Mouse (Mus musculus) limb, embryonic 11.5 days (tissue): ENCODE data around the gene Nectin2. TPM values are rescaled to one million over a fixed set of nuclear protein-coding genes. Genes with fewer than 3 reads are reported as not detected.
A peak's percentile ranks its signal among the peaks of the same experiment; 100 is the strongest.
"Not testable (repeated sequence)": the region's sequence is repeated elsewhere in the genome, so short reads cannot be mapped to it uniquely, and the experiment has no call there.

Experiments
- ATAC-seq: fragments of 200-750 bp; cut with Nextera tagmentation; 2 replicates; pipeline ENCODE4 v1.8.0; 2017; ENCODE audit warnings: low read depth; ENCODE audit not compliant: insufficient number of reproducible peaks, low FRiP score, low TSS enrichment
- DNase-seq: peaks from one replicate; pipeline ENCODE4 v3.0.0-alpha.2; 2015; ENCODE audit warnings: low spot score
- H3K27ac ChIP-seq: fragments of 300-500 bp; sonication (generic); replicated peaks from 2 replicates; pipeline ENCODE4 v1.5.1; 2014; ENCODE audit warnings: low read depth, mild to moderate bottlenecking, low read length
- H3K27me3 ChIP-seq: fragments of 300-500 bp; sonication (generic); 2 replicates; pipeline ENCODE4 v1.6.1; 2014; ENCODE audit warnings: mild to moderate bottlenecking, low read length, mixed read lengths; ENCODE audit not compliant: control insufficient read depth, insufficient read depth
- H3K36me3 ChIP-seq: fragments of 300-500 bp; sonication (generic); 2 replicates; pipeline ENCODE4 v1.6.1; 2014; ENCODE audit warnings: mild to moderate bottlenecking, low read length, moderate library complexity, mixed read lengths; ENCODE audit not compliant: control insufficient read depth, insufficient read depth
- H3K4me1 ChIP-seq: fragments of 300-500 bp; sonication (generic); 2 replicates; pipeline ENCODE4 v1.6.1; 2014; ENCODE audit warnings: low read length, mixed read lengths; ENCODE audit not compliant: control insufficient read depth, insufficient read depth
- H3K4me2 ChIP-seq: fragments of 300-500 bp; sonication (generic); 2 replicates; pipeline ENCODE4 v1.6.1; 2014; ENCODE audit warnings: low read depth, mild to moderate bottlenecking, moderate library complexity; ENCODE audit not compliant: severe bottlenecking
- H3K4me3 ChIP-seq: fragments of 300-500 bp; sonication (generic); 2 replicates; pipeline ENCODE4 v1.5.1; 2014; ENCODE audit warnings: low read depth, low read length
- H3K9ac ChIP-seq: fragments of 300-500 bp; sonication (generic); 2 replicates; pipeline ENCODE4 v1.6.1; 2014; ENCODE audit warnings: mild to moderate bottlenecking, low read length
- H3K9me3 ChIP-seq: fragments of 300-500 bp; sonication (generic); 2 replicates; pipeline ENCODE4 v1.6.1; 2016; ENCODE audit warnings: low read length; ENCODE audit not compliant: control insufficient read depth
- WGBS: fragments of 180-500 bp; shearing (Covaris S2); extraction: QIAGEN DNeasy Blood & Tissue Kit; methylation state at CpG from one replicate; pipeline ENCODE4 v1.1.7; 2014; 5-methylcytosine and 5-hydroxymethylcytosine counted together
- polyA plus RNA-seq: library from polyadenylated mRNA; unstranded; fragments of >200 nt; fragmentation: Nextera tagmentation; extraction: Ambion mirVana; gene quantifications from 2 replicates; pipeline ENCODE4 v1.2.1, GENCODE M21; 2014

Nectin2 gene
- polyA plus RNA-seq: 59.3 and 63.2 TPM in 2 replicates

DNA sequence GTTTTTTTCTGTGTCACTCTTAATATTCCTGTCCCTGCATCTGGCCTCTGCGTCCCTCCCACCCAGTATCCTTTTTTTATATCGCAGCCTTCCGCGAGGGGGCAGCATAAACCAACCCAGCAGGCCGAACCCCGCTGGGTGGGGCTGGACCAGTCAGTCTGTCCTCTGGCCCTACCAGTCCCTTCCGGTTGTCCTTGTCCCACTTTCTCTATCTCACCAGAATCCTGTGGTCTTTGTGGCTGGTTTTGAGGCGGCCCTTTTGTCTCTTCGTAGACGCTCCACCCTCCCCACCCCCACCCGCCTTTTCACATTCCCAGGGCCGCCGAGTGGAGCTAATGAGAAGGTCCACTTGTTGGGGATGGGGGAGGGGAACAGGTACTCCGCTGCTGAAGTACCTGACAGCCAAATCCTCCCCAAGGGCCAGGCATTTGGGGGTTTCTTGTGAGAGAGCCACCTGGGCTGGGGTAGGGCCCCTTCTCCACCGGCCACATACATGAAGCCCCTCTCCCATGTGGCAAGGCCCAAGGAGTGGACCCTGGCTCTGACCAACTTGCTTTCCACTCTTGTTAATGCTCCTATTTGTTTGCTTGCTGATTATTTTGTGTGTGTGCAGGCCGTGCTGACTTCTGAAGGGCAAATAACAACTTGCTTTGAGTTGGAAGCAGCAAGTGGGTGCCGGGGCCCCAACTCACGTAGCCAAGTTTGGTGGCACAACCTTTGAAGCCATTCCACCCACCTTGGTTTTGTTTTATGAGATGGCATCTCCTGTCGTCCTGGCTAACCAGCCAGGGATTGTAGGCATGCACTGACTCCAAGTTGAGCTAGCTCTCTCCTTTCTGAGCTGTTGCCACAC, at the start of gene Nectin2:
TSS of gene Nectin2 (minus strand) at position 267 of the 853 bp plus-strand sequence.
- ATAC-seq (peak; percentile 38), DNase-seq (peak; percentile 90)
- Histone ChIP-seq H3K9me3 (no peaks in the 10 kb centered on the region), H3K36me3 (no peaks in the 10 kb centered on the region), H3K27me3 (no peaks in the 10 kb centered on the region), H3K9ac (peak within 1 kb of the TSS; percentile 79), H3K4me2 (peak within 1 kb of the TSS; percentile 74), H3K4me3 (peak within 1 kb of the TSS; percentile 71), H3K4me1 (peaks cover 16% of the 10 kb centered on the region), H3K27ac (0 out of 2 replicates have a peak within 1 kb of the TSS, but pooled peaks have one; percentile 25)
- 17% methylated on average over 19 of the region's 19 CpGs for WGBS

DNA sequence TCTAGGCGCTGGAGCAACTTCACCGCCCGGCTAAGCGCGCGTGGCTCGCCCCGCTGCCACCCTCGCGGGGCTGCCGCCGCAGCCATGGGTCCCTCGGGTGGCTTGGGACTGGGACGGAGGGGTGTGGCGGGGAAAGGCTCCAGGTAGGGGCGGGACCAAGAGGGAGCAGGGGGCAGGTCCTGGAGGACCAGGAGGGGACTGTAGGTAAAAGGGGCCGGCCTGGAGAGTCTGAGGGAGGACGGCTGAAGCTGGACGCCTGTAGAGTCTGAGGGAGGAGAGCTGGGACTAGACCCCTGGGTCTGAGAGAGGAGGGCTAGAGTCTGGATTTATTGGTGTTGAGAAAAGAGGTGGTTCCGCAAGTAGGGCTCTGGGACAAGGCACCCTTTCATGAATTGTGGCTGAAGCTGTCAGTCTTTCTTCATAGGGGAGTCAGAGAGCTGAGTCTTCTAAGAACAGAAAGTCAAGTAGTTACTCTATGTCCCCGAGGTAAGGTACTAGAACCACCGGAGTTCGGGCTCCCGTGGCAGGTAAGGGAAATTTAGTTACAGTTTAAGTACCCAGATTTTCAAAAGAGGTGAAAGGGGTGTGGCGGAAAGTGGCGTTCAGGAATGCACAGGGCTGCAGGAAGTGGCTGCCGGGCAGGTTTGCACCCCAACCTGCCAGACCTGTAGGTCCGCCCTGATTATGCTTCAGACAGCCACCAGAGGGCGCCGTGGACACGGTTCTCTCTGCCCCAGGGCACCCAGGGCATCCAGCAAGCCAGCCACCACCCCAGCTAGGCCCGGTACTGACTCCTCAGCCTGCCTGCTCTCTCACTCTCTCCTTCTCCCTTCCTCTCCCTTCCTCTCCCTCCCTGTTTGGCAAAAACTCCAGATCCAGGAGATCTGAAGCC, 46.7 kb upstream of the Nectin2 start, which contains the start of gene Cblc:
TSS of gene Cblc (minus strand) at position 113 of the 892 bp plus-strand sequence.
- H3K36me3 ChIP-seq: no peaks in the 10 kb centered on the region
- H3K9ac ChIP-seq: no peak within 1 kb of the TSS
- H3K4me3 ChIP-seq: no peak within 1 kb of the TSS
- H3K9me3 ChIP-seq: no peaks in the 10 kb centered on the region; the same call in 1 of the 2 replicates
- DNase-seq (peak; percentile 85), ATAC-seq (no peak; the same call in 1 of the 2 replicates)
- H3K4me1 ChIP-seq: no peaks in the 10 kb centered on the region
- WGBS: 2% methylated on average over 31 of the region's 32 CpGs
- H3K4me2 ChIP-seq: peak within 1 kb of the TSS; percentile 23; the same call in 1 of the 2 replicates
- no peak within 1 kb of the TSS for H3K27ac ChIP-seq
- H3K27me3 ChIP-seq: peaks cover 18% of the 10 kb centered on the region

DNA sequence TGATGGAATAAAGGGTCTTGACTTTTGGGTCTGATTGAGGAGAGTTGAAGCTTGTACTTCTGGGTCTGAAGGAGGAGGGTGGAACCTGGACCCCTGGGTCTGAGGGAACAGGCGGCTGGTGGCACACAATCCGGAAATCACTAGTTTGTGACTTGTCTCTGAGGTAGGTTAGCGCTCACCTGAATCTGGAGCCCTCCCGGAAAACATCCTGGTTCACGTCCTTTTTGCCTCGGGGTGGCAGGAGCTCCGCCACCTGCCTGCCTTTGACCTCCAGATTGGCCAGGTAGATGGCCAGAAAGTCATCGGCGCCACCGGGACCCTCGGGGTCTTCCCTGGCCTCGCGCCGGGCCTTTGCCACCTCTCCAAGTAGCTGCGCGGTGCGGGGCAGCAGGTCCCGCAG, 46.0 kb upstream of the Nectin2 start:
- Histone ChIP-seq H3K27ac (no peak overlapping the region), H3K9me3 (no peaks in the 10 kb centered on the region; the same call in 1 of the 2 replicates), H3K4me1 (no peaks in the 10 kb centered on the region), H3K4me2 (peak overlapping the region; percentile 23; the same call in 1 of the 2 replicates), H3K9ac (no peak overlapping the region), H3K27me3 (peaks cover 18% of the 10 kb centered on the region), H3K36me3 (no peaks in the 10 kb centered on the region), H3K4me3 (no peak overlapping the region)
- DNase-seq (no peak), ATAC-seq (no peak)
- 7% methylated on average over 18 of the region's 18 CpGs for WGBS

- no peaks in the 10 kb centered on the region for H3K36me3 ChIP-seq
- no peaks in the 10 kb centered on the region; the same call in 1 of the 2 replicates for H3K9me3 ChIP-seq
- H3K4me1 ChIP-seq: no peaks in the 10 kb centered on the region
- peaks cover 20% of the 10 kb centered on the region for H3K27me3 ChIP-seq
- WGBS: 70% methylated on average over 2 of the region's 2 CpGs
- DNase-seq: no peak
- no peak overlapping the region for H3K27ac ChIP-seq
- H3K4me2 ChIP-seq: no peak overlapping the region
- no peak overlapping the region for H3K4me3 ChIP-seq
- ATAC-seq: no peak
- H3K9ac ChIP-seq: no peak overlapping the region
Measured at GRCm38 (mm10) chr7:19795236-19795635, 45.0 kb upstream of the Nectin2 start.

GRCm38 (mm10) chr7:19792701-19793630, 42.7 kb upstream of the Nectin2 start:
- H3K36me3 ChIP-seq: no peaks in the 10 kb centered on the region
- H3K4me1 ChIP-seq: no peaks in the 10 kb centered on the region
- 87% methylated on average over 19 of the region's 19 CpGs for WGBS
- no peaks in the 10 kb centered on the region; the same call in 1 of the 2 replicates for H3K9me3 ChIP-seq
- DNase-seq (no peak), ATAC-seq (no peak)
- peaks cover 20% of the 10 kb centered on the region for H3K27me3 ChIP-seq
- H3K4me2 ChIP-seq: no peak overlapping the region
- no peak overlapping the region for H3K4me3 ChIP-seq
- no peak overlapping the region for H3K9ac ChIP-seq
- no peak overlapping the region for H3K27ac ChIP-seq

- not testable (repeated sequence) for ATAC-seq, H3K27ac ChIP-seq, H3K4me3 ChIP-seq, H3K4me2 ChIP-seq, H3K4me1 ChIP-seq, H3K9ac ChIP-seq, H3K9me3 ChIP-seq, H3K36me3 ChIP-seq, DNase-seq
- peaks cover 11% of the 10 kb centered on the region for H3K27me3 ChIP-seq
- WGBS: 85% methylated on average over 2 of the region's 2 CpGs
Measured at GRCm38 (mm10) chr7:19791504-19791903, 41.2 kb upstream of the Nectin2 start.

DNA sequence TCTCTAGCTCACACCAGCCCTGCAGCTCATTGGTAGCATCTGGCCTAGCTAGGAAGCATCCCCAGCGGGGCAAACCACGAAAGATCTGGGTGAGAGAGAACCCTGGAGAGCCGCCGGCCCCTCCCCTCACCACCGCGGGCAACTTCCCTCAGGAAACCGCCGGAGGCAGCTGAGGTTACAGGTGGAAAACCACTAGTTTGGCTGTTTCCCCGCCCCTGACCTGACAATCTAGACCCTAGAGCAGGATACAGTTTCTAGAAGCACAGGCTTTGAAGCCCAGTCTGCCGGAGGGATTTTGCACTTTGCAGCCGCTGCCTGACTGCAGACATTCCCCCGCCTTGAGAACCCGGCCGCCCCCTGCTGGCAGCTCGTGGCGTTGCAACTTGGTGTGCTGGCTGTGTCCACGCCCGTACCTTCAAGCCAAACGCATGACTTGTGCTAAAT, 39.6 kb upstream of the Nectin2 start:
- H3K9ac ChIP-seq: peak overlapping the region; percentile 19
- DNase-seq: peak; percentile 97
- peak overlapping the region; percentile 55 for H3K4me2 ChIP-seq
- WGBS: 1% methylated on average over 19 of the region's 19 CpGs
- H3K4me3 ChIP-seq: no peak overlapping the region; the same call in 1 of the 2 replicates
- peak; percentile 75; the same call in 1 of the 2 replicates for ATAC-seq
- 0 out of 2 replicates have a peak, but pooled peaks cover 2% of the 10 kb centered on the region for H3K27me3 ChIP-seq
- no peaks in the 10 kb centered on the region for H3K36me3 ChIP-seq
- no peaks in the 10 kb centered on the region; the same call in 1 of the 2 replicates for H3K9me3 ChIP-seq
- no peak overlapping the region for H3K27ac ChIP-seq
- H3K4me1 ChIP-seq: no peaks in the 10 kb centered on the region
